Mouse (Mus musculus) cortical plate, adult 2 months (tissue): ENCODE measurements at regions not wholly inside any gene's neighbourhood (a gene's known extent, or its start where the extent isn't known, plus 50 kb on each side); places are given as distances from the start of the nearest gene placed in this dataset.

ENCODE experiments used
- CTCF ChIP-seq: fragments of 200-500 bp; IDR thresholded peaks from 2 replicates; pipeline ENCODE4 v1.5.1; 2011; ENCODE audit warnings: mild to moderate bottlenecking, control low read depth, low read length; ENCODE audit not compliant: insufficient read depth; ENCODE audit errors: extremely low read depth
- POLR2A ChIP-seq: fragments of 200-500 bp; IDR thresholded peaks from 2 replicates; pipeline ENCODE4 v1.6.1; 2011; ENCODE audit warnings: mild to moderate bottlenecking, low read length, control low read depth; ENCODE audit not compliant: insufficient read depth; ENCODE audit errors: extremely low read depth

DNA sequence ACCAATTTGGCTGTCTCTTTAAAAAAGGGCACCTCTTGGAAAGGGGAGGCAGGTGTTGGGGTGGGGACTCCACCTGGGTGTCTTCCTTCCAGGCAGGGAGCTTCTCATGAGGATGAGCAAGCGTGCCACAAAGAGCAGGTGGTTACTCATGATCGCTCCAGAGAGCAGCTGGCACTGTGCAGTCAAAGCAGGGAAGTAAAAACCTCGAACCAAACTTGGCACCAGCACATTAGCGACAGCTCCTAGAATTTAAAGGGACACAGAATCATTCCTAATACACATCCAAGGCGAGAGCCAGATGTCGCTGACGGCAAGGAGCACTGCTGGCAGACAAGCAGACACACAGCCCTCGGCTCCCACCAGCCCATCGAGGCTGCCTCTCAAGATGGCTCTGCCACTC, 70.4 kb downstream of the Irx5 start:
- no peak for TF ChIP-seq POLR2A
- no peak for TF ChIP-seq CTCF
